Mouse (Mus musculus) hindbrain, embryonic 11.5 days (tissue): ENCODE data around the gene Adra1d. TPM values are rescaled to one million over a fixed set of nuclear protein-coding genes. Genes with fewer than 3 reads are reported as not detected.

Source experiments
- ATAC-seq: fragments of 200-750 bp; cut with Nextera tagmentation; 2 replicates; pipeline ENCODE4 v1.8.0; 2017; ENCODE audit warnings: mild to moderate bottlenecking, moderate TSS enrichment, moderate library complexity; ENCODE audit not compliant: low FRiP score
- DNase-seq: peaks from one replicate; pipeline ENCODE4 v3.0.0-alpha.2; 2015; ENCODE audit warnings: low spot score
- H3K27ac ChIP-seq: fragments of 300-500 bp; sonication (generic); 2 replicates; pipeline ENCODE4 v1.5.1; 2014; ENCODE audit warnings: mild to moderate bottlenecking, low read depth, low read length
- H3K27me3 ChIP-seq: fragments of 300-500 bp; sonication (generic); 2 replicates; pipeline ENCODE4 v1.6.1; 2014; ENCODE audit warnings: mild to moderate bottlenecking, low read length, moderate library complexity, mixed read lengths; ENCODE audit not compliant: control insufficient read depth, insufficient read depth
- H3K36me3 ChIP-seq: fragments of 300-500 bp; sonication (generic); 2 replicates; pipeline ENCODE4 v1.6.1; 2014; ENCODE audit warnings: mild to moderate bottlenecking, low read length, moderate library complexity, mixed read lengths; ENCODE audit not compliant: control insufficient read depth, insufficient read depth
- H3K4me1 ChIP-seq: fragments of 300-500 bp; sonication (generic); replicated peaks from 2 replicates; pipeline ENCODE4 v1.6.1; 2014; ENCODE audit warnings: low read length, mixed read lengths; ENCODE audit not compliant: control insufficient read depth, insufficient read depth
- H3K4me2 ChIP-seq: fragments of 300-500 bp; sonication (generic); replicated peaks from 2 replicates; pipeline ENCODE4 v1.6.1; 2014; ENCODE audit warnings: mild to moderate bottlenecking, low read depth, low read length
- H3K4me3 ChIP-seq: fragments of 300-500 bp; sonication (generic); 2 replicates; pipeline ENCODE4 v1.5.1; 2014; ENCODE audit warnings: low read depth, low read length
- H3K9ac ChIP-seq: fragments of 300-500 bp; sonication (generic); 2 replicates; pipeline ENCODE4 v1.6.1; 2014; ENCODE audit warnings: low read depth, low read length
- H3K9me3 ChIP-seq: fragments of 300-500 bp; sonication (generic); 2 replicates; pipeline ENCODE4 v1.6.1; 2016; ENCODE audit warnings: low read length; ENCODE audit not compliant: control insufficient read depth
- WGBS: fragments of 180-500 bp; shearing (Covaris S2); extraction: QIAGEN DNeasy Blood & Tissue Kit; methylation state at CpG from one replicate; pipeline ENCODE4 v1.1.7; 2014; 5-methylcytosine and 5-hydroxymethylcytosine counted together
- polyA plus RNA-seq: library from polyadenylated mRNA; unstranded; fragments of >200 nt; fragmentation: Nextera tagmentation; extraction: Ambion mirVana; gene quantifications from 2 replicates; pipeline ENCODE4 v1.2.1, GENCODE M21; 2014

Adra1d gene
- polyA plus RNA-seq, 1 experiment from 2014 or later = 0.17 TPM

GRCm38 (mm10) chr2:131557896-131558295 is 4.2 kb downstream of the Adra1d start:
- H3K4me2 ChIP-seq = no peak overlapping the region
- ATAC-seq (no peak), DNase-seq (no peak)
- peaks cover 45% of the 10 kb centered on the region for H3K27me3 ChIP-seq
- H3K4me1 ChIP-seq = no peaks in the 10 kb centered on the region
- H3K4me3 ChIP-seq = no peak overlapping the region
- H3K9ac ChIP-seq = no peak overlapping the region
- 92% methylated on average over 2 of the region's 2 CpGs for WGBS
- H3K27ac ChIP-seq = no peak overlapping the region
- no peaks in the 10 kb centered on the region for H3K36me3 ChIP-seq
- no peaks in the 10 kb centered on the region for H3K9me3 ChIP-seq

DNA sequence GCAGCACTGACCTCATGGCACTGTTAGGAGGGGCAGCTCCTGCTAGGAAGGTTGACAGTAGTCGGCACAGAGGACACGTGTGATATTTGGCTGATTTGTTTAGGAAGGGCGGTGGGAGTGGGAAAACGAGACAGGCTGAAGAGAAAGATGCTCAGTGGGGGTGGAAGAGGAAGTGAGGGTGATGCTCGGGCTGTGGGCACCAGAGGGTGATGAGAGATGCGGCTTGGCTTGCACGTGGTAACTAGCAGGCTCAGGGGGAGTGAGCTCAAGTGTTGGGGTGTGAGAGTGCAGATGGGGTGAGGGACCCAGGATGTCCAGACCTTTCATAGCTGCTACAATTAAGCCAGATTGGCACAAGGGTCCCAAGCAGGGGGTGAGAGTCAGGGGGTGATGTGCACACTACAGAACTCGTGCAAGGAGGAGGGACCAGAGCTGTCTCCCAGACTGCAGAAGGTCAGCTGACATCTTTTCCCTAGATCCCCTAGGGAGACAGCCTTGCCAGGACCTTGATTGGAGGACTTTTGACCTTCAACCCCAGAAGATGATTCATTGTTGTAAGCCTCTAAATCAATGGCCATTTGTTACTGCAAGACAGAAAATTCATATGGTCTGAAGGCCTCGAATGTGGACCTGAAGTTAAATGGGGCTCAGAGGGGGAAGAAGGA is 9.2 kb downstream of the Adra1d start:
- no peak for DNase-seq

GRCm38 (mm10) chr2:131551701-131552620 is 10.1 kb downstream of the Adra1d start:
- 69% methylated on average over 7 of the region's 7 CpGs for WGBS
- Histone ChIP-seq H3K9ac (no peak overlapping the region), H3K36me3 (no peaks in the 10 kb centered on the region), H3K4me2 (no peak overlapping the region), H3K4me1 (0 out of 2 replicates have a peak, but pooled peaks cover 2% of the 10 kb centered on the region), H3K27ac (no peak overlapping the region), H3K9me3 (no peaks in the 10 kb centered on the region), H3K27me3 (peaks cover 12% of the 10 kb centered on the region), H3K4me3 (no peak overlapping the region)
- DNase-seq = no peak
- ATAC-seq = no peak

More for the DNA sequence above, 9.2 kb downstream of the Adra1d start:
- WGBS = 27% methylated on average over 9 of the region's 9 CpGs
- Histone ChIP-seq H3K27ac (no peak overlapping the region), H3K4me1 (0 out of 2 replicates have a peak, but pooled peaks cover 2% of the 10 kb centered on the region), H3K9ac (no peak overlapping the region), H3K36me3 (no peaks in the 10 kb centered on the region), H3K4me3 (no peak overlapping the region), H3K27me3 (peaks cover 4% of the 10 kb centered on the region), H3K4me2 (no peak overlapping the region), H3K9me3 (no peaks in the 10 kb centered on the region)
- no peak; the same call in 1 of the 2 replicates for ATAC-seq

DNA sequence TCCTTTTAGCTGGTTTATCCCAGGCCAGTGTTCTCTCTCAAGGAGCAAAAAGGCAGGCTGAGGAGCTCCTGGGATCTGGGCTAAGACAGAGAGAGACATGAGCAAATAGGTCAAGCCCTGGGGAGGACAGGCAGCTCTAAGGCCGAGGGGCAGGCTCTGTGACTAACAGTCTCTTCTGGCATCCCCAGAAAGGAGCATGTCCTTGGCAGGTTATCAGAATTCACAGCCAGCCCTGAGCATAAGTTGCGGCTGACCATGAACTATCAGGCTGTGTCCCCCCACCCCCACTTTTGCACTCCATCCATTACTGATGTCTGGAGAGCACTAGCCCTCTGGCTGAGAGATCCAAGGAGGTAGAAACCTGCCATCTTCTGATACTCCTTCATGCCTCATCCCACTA is 11.2 kb downstream of the Adra1d start:
- H3K4me2 ChIP-seq = no peak overlapping the region
- H3K27me3 ChIP-seq = peaks cover 22% of the 10 kb centered on the region
- H3K9ac ChIP-seq = no peak overlapping the region
- DNase-seq (no peak), ATAC-seq (no peak)
- H3K4me1 ChIP-seq = 0 out of 2 replicates have a peak, but pooled peaks cover 2% of the 10 kb centered on the region
- 81% methylated on average over 2 of the region's 2 CpGs for WGBS
- no peaks in the 10 kb centered on the region for H3K9me3 ChIP-seq
- H3K36me3 ChIP-seq = no peaks in the 10 kb centered on the region
- H3K4me3 ChIP-seq = no peak overlapping the region
- H3K27ac ChIP-seq = no peak overlapping the region

- H3K9ac ChIP-seq = no peak overlapping the region
- H3K9me3 ChIP-seq = no peaks in the 10 kb centered on the region
- H3K27me3 ChIP-seq = peaks cover 26% of the 10 kb centered on the region
- H3K36me3 ChIP-seq = no peaks in the 10 kb centered on the region
- WGBS = 72% methylated on average over 2 of the region's 2 CpGs
- DNase-seq (no peak), ATAC-seq (no peak)
- H3K27ac ChIP-seq = no peak overlapping the region
- H3K4me1 ChIP-seq = 0 out of 2 replicates have a peak, but pooled peaks cover 2% of the 10 kb centered on the region
- H3K4me3 ChIP-seq = no peak overlapping the region
- H3K4me2 ChIP-seq = no peak overlapping the region
These were observed 11.6 kb downstream of the Adra1d start for GRCm38 (mm10) chr2:131550474-131550873.

DNA sequence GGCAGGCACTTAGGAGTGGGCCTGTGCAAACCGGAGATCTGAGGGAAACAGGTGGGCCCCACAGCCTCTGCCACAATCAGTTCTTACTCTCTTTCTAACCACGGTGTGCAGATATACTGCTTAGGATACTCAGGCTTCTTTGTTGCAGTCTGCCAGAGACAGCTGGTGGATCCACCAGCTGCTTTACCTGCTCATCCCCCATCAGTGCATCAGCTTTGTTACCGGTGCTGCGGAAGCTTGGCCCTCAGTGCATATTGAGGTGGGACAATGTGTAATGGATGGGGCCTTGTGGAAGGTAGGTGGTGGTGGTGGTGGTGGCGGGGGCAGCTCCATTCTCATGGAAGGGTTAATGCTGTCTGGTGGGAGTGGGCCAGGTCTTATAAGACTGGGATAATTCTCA is 13.0 kb downstream of the Adra1d start:
- Histone ChIP-seq H3K4me2 (no peak overlapping the region), H3K4me1 (0 out of 2 replicates have a peak, but pooled peaks cover 2% of the 10 kb centered on the region), H3K27me3 (peaks cover 28% of the 10 kb centered on the region), H3K9ac (no peak overlapping the region), H3K4me3 (no peak overlapping the region), H3K27ac (no peak overlapping the region), H3K36me3 (no peaks in the 10 kb centered on the region), H3K9me3 (no peaks in the 10 kb centered on the region)
- ATAC-seq = no peak
- no peak for DNase-seq
- 92% methylated on average over 5 of the region's 5 CpGs for WGBS

GRCm38 (mm10) chr2:131548330-131548729 is 13.8 kb downstream of the Adra1d start:
- 84% methylated on average over 2 of the region's 2 CpGs for WGBS
- H3K27ac ChIP-seq = no peak overlapping the region
- peaks cover 28% of the 10 kb centered on the region for H3K27me3 ChIP-seq

GRCm38 (mm10) chr2:131546745-131547408 is 15.2 kb downstream of the Adra1d start:
- peak; percentile 45 for DNase-seq
- no peak overlapping the region for H3K4me3 ChIP-seq
- H3K9me3 ChIP-seq = no peaks in the 10 kb centered on the region
- no peak for ATAC-seq
- no peak overlapping the region for H3K9ac ChIP-seq
- H3K4me1 ChIP-seq = no peaks in the 10 kb centered on the region
- 14% methylated on average over 19 of the region's 19 CpGs for WGBS
- H3K27ac ChIP-seq = no peak overlapping the region
- H3K36me3 ChIP-seq = no peaks in the 10 kb centered on the region
- no peak overlapping the region for H3K4me2 ChIP-seq
- peaks cover 28% of the 10 kb centered on the region for H3K27me3 ChIP-seq

More at GRCm38 (mm10) chr2:131548330-131548729, 13.8 kb downstream of the Adra1d start:
- H3K36me3 ChIP-seq = no peaks in the 10 kb centered on the region
- DNase-seq (no peak), ATAC-seq (no peak)
- 0 out of 2 replicates have a peak, but pooled peaks cover 2% of the 10 kb centered on the region for H3K4me1 ChIP-seq
- no peak overlapping the region for H3K4me2 ChIP-seq
- H3K4me3 ChIP-seq = no peak overlapping the region
- no peaks in the 10 kb centered on the region for H3K9me3 ChIP-seq
- H3K9ac ChIP-seq = no peak overlapping the region
